Mouse (Mus musculus) gastrocnemius, postnatal 25 days (tissue): Measurements from ENCODE around the gene Krt77. TPM values are rescaled to one million over a fixed set of nuclear protein-coding genes. Genes with fewer than 3 reads are reported as not detected.

ENCODE experiments used
- DNase-seq: peaks from one replicate; pipeline ENCODE4 v3.0.0; 2022
- microRNA-seq, 2 experiments: library from miRNA; unstranded; fragments of <30 nt; microRNA quantifications; one replicate each; pipeline ENCODE4 v1.2.0; 2021; ENCODE audit warnings: borderline replicate concordance in 2 of 2
- total RNA-seq, 2 experiments: library from RNA; stranded (reverse); gene quantifications; 1 replicate in 1 of 2; 2 replicates in 1 of 2; pipeline ENCODE4 v1.2.3; 2021

The Krt77 gene
- total RNA-seq, 2 experiments from 2014 or later: not detected

- no peak for DNase-seq
Observed at GRCm38 (mm10) chr15:101833131-101833530, 36.4 kb downstream of the Krt77 start.

DNA sequence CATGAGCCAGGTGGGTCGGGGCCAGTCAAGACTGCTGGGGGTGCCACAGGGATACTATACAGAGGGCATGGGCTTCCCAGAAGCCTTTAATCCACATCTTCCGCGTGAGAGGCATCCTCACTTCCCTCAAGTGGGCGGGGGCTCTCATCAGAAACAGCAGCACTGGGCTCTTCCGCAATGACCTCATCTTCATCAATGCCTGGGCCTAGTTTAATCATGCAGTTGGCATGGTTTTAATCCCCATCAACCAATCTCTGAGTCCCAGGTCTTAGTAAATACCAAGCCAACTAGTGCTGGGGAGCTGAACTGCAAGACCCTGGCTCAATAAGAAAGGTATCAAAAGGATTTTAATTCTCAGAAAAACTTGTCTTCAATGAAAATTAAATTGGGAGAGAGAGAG lies 40.1 kb downstream of the Krt77 start:
- DNase-seq: no peak

- no peak for DNase-seq
Observed at GRCm38 (mm10) chr15:101821786-101822185, 47.7 kb downstream of the Krt77 start.

GRCm38 (mm10) chr15:101817875-101818274 lies 51.6 kb downstream of the Krt77 start, which contains the start of gene Krt2:
Gene Krt2, minus strand, starts transcription at chr15:101818169.
- DNase-seq: no peak

Small RNA genes within 50 kb of the gene (microRNA-seq; reads per million reads assigned to microRNA genes)
- 0 reads per million in 2 experiments for gene Gm44356

Other genes with a start within 250 kb of the Krt77 start
- not detected for gene Gm5414, start 241.5 kb downstream of the Krt77 start, total RNA-seq
- not detected for gene Gm5478, start 222.3 kb downstream of the Krt77 start, total RNA-seq
- not detected for gene Krt6b, start 189.4 kb downstream of the Krt77 start, total RNA-seq
- gene Krt6a, start 175.4 kb downstream of the Krt77 start, total RNA-seq: not detected
- gene Krt5, start 156.8 kb downstream of the Krt77 start, total RNA-seq: not detected
- gene Krt71, start 126.6 kb downstream of the Krt77 start, total RNA-seq: not detected
- gene Krt72, start 83.2 kb downstream of the Krt77 start, total RNA-seq: not detected
- gene Krt73, start 67.4 kb downstream of the Krt77 start, total RNA-seq: not detected
- gene Krt2, start 51.5 kb downstream of the Krt77 start, total RNA-seq: not detected
- gene Krt1, start 18.9 kb downstream of the Krt77 start, total RNA-seq: not detected
- not detected for gene Krt76, start 23.2 kb upstream of the Krt77 start, total RNA-seq
- gene Krt4, start 55.0 kb upstream of the Krt77 start, total RNA-seq: not detected
- under 1 TPM in 1 of 2 experiments, not detected in 1; 0.13 TPM for gene Krt79, start 70.6 kb upstream of the Krt77 start, total RNA-seq
- gene Krt78, start 84.6 kb upstream of the Krt77 start, total RNA-seq: not detected
- gene Krt8, start 134.8 kb upstream of the Krt77 start, total RNA-seq: under 1 TPM; 0.13 to 0.19 TPM
- under 1 TPM; 0.18 to 0.29 TPM for gene Krt18, start 158.5 kb upstream of the Krt77 start, total RNA-seq
- 100 to 1,000 TPM; 141 to 145 TPM for gene Eif4b, start 204.1 kb upstream of the Krt77 start, total RNA-seq
- 10 to 100 TPM; 22.3 to 32.0 TPM for gene Tns2, start 230.7 kb upstream of the Krt77 start, total RNA-seq